Mouse (Mus musculus): ENCODE results near the gene Clstn1. TPM values are rescaled to one million over a fixed set of nuclear protein-coding genes. Genes with fewer than 3 reads are reported as not detected.

Gene Clstn1
- total RNA-seq (2014; rRNA removed; ENCODE audit: low replicate concordance) (32.1 and 37.9 TPM in 2 replicates), polyA plus RNA-seq (2015; fragmentation: Nextera tagmentation; extraction: Ambion mirVana) (12.6 and 14.3 TPM in 2 replicates)

DNA sequence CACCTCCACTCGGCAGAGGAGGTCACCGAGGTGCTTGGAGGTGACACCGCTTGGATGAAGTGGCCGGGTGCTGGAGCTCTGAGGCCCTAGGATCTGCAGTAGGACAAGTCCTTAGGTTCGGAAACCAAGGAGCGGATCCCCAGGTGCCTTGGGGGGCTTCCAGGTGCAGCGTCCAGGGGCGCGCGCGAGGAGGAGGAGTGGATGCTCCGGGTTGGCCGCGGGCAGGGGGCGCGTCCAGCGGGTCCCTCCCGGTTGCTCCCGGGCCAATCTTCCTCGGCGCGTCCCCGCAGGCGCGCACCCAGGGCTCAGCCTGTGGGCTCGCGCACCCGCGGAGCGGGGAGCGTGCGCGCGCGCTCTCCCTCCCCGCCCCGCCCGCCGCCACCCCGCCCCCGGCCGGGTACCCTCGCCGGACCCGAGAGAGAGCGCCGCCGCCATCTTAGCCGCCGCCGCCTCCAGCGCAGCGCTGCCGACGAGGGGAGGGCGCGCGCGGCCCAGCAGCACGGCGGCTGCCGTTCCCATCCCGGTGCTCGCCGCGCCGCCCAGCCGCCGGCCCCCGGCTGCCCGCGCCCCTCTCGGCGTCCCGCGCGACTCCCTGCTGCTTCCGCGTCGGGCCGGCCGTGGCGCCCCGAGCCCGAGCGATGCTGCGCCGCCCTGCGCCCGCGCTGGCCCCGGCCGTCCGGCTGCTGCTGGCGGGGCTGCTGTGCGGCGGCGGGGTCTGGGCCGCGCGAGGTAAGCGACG lies at the start of gene Clstn1:
TSS of gene Clstn1 (plus strand) at position 425 of the 739 bp plus-strand sequence.
- no peak for DNase-seq (ENCODE audit: low spot score)
- TF ChIP-seq EP300 (IDR thresholded peaks at IDR 0.05; ENCODE audit: low read depth) (no peak), CTCF (IDR thresholded peaks at IDR 0.05; ENCODE audit: low read depth) (no peak)
- ATAC-seq (ENCODE audit: insufficient read depth, low read depth): peak; percentile 73
- WGBS: under 1% methylated on average over 51 of the region's 103 CpGs
- peak within 1 kb of the TSS; percentile 89 for H3K4me2 ChIP-seq (ENCODE audit: low read depth, low read length)
- peaks cover 52% of the 10 kb centered on the region for H3K27me3 ChIP-seq (ENCODE audit: control insufficient read depth, insufficient read depth, low read length)
- H3K4me1 ChIP-seq (ENCODE audit: control insufficient read depth, insufficient read depth): peaks cover 6% of the 10 kb centered on the region; the same call in 1 of the 2 replicates
- H3K36me3 ChIP-seq (replicated peaks; ENCODE audit: control insufficient read depth, insufficient read depth, low read length): no peaks in the 10 kb centered on the region
- H3K9ac ChIP-seq (replicated peaks; ENCODE audit: low read depth, low read length): peak within 1 kb of the TSS; percentile 78
- H3K4me3 ChIP-seq (ENCODE audit: low read depth, low read length): peak within 1 kb of the TSS; percentile 87
- H3K9me3 ChIP-seq (replicated peaks; ENCODE audit: control insufficient read depth, low read length): no peaks in the 10 kb centered on the region
- no peak within 1 kb of the TSS for H3K27ac ChIP-seq (ENCODE audit: low read depth)

DNA sequence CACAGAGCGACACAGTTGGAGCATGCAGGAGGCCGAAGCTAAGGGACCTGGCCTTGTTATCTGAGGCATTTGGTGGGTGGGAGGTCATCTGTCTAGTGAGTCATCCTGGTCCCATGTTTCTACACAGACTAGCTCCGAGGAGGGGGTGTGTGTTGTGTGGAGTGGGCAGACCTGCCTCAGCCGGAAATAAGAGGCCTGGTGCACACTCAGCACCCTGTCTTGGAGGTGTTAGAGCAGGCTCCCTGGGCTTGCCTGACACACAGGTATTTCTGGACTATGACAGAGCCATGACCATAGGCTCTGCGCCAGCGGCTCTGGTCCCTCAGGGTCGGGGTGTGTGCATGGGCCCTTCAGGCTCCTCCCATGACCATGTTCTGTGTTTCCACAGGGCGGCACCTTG lies 46.8 kb upstream of the Clstn1 start:
- 26% methylated on average over 8 of the region's 8 CpGs for WGBS
- Histone ChIP-seq H3K4me1 (ENCODE audit: control insufficient read depth, insufficient read depth) (peaks cover 8% of the 10 kb centered on the region; the same call in 1 of the 2 replicates), H3K9ac (replicated peaks; ENCODE audit: low read depth, low read length) (no peak overlapping the region), H3K36me3 (replicated peaks; ENCODE audit: control insufficient read depth, insufficient read depth, low read length) (0 out of 2 replicates have a peak, but pooled peaks cover 2% of the 10 kb centered on the region), H3K4me3 (ENCODE audit: low read depth, low read length) (no peak overlapping the region), H3K4me2 (ENCODE audit: low read depth, low read length) (no peak overlapping the region), H3K9me3 (replicated peaks; ENCODE audit: control insufficient read depth, low read length) (no peaks in the 10 kb centered on the region), H3K27me3 (ENCODE audit: control insufficient read depth, insufficient read depth, low read length) (no peaks in the 10 kb centered on the region), H3K27ac (ENCODE audit: low read depth) (peak overlapping the region; percentile 62)
- peak; percentile 83; the same call in 1 of the 2 replicates for TF ChIP-seq EP300 (IDR thresholded peaks at IDR 0.05; ENCODE audit: low read depth)
- TF ChIP-seq CTCF (IDR thresholded peaks at IDR 0.05; ENCODE audit: low read depth): no peak
- DNase-seq (ENCODE audit: low spot score): peak; percentile 82
- peak; percentile 95 for ATAC-seq (ENCODE audit: insufficient read depth, low read depth)

DNA sequence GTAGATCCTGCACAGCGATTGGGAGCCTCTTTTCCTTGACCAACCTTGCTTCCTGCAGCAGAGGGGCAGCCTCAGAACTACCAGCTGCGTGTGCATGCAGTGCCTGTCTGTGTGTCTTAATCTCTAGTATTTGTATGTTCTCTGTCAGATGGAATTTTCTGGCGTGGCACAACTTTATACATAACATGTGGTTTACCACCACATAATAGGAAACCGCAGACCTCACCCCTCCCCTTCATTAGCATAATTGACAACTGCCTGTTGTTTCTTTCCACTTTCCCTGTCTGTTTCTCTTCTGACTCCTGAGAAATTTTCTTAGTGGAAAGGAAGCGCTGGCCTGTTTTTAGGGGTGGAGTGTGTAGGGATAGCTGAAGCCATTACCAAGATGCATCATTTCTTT lies 44.3 kb upstream of the Clstn1 start:
- no peak for DNase-seq (ENCODE audit: low spot score)
- no peak for ATAC-seq (ENCODE audit: insufficient read depth, low read depth)
- Histone ChIP-seq H3K9ac (replicated peaks; ENCODE audit: low read depth, low read length) (no peak overlapping the region; the same call in 1 of the 2 replicates), H3K4me1 (ENCODE audit: control insufficient read depth, insufficient read depth) (peaks cover 8% of the 10 kb centered on the region; the same call in 1 of the 2 replicates), H3K4me3 (ENCODE audit: low read depth, low read length) (no peak overlapping the region), H3K27me3 (ENCODE audit: control insufficient read depth, insufficient read depth, low read length) (no peaks in the 10 kb centered on the region), H3K36me3 (replicated peaks; ENCODE audit: control insufficient read depth, insufficient read depth, low read length) (peaks cover 15% of the 10 kb centered on the region), H3K27ac (ENCODE audit: low read depth) (no peak overlapping the region), H3K9me3 (replicated peaks; ENCODE audit: control insufficient read depth, low read length) (no peaks in the 10 kb centered on the region), H3K4me2 (ENCODE audit: low read depth, low read length) (no peak overlapping the region)
- no peak for TF ChIP-seq EP300 (IDR thresholded peaks at IDR 0.05; ENCODE audit: low read depth)
- WGBS: 48% methylated on average over 5 of the region's 5 CpGs

DNA sequence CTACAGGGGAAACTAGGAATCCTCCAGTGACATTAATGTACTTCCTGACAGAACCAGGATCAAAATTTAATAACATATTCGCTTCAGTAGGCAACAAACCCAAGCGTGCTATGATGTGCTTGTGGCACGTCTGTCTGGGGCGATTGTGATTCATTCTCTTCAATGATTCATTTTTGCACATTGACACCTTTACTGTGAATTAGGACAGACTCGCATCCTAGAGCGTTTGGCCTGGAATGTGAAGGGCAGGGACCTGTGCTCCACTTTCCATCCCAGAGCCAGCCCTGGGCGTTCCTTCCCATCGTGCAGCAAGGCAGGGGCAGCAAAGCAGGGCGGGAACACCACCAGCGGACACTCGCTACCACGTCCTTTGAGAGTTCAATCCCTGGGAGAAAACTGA lies 43.8 kb upstream of the Clstn1 start:
- no peak for TF ChIP-seq CTCF (IDR thresholded peaks at IDR 0.05; ENCODE audit: low read depth)
- TF ChIP-seq EP300 (IDR thresholded peaks at IDR 0.05; ENCODE audit: low read depth): no peak
- WGBS: 78% methylated on average over 12 of the region's 12 CpGs
- Histone ChIP-seq H3K4me1 (ENCODE audit: control insufficient read depth, insufficient read depth) (peaks cover 8% of the 10 kb centered on the region; the same call in 1 of the 2 replicates), H3K9ac (replicated peaks; ENCODE audit: low read depth, low read length) (no peak overlapping the region), H3K36me3 (replicated peaks; ENCODE audit: control insufficient read depth, insufficient read depth, low read length) (peaks cover 20% of the 10 kb centered on the region), H3K27ac (ENCODE audit: low read depth) (no peak overlapping the region), H3K4me2 (ENCODE audit: low read depth, low read length) (no peak overlapping the region), H3K27me3 (ENCODE audit: control insufficient read depth, insufficient read depth, low read length) (no peaks in the 10 kb centered on the region), H3K4me3 (ENCODE audit: low read depth, low read length) (no peak overlapping the region), H3K9me3 (replicated peaks; ENCODE audit: control insufficient read depth, low read length) (no peaks in the 10 kb centered on the region)
- no peak for DNase-seq (ENCODE audit: low spot score)
- no peak for ATAC-seq (ENCODE audit: insufficient read depth, low read depth)

DNA sequence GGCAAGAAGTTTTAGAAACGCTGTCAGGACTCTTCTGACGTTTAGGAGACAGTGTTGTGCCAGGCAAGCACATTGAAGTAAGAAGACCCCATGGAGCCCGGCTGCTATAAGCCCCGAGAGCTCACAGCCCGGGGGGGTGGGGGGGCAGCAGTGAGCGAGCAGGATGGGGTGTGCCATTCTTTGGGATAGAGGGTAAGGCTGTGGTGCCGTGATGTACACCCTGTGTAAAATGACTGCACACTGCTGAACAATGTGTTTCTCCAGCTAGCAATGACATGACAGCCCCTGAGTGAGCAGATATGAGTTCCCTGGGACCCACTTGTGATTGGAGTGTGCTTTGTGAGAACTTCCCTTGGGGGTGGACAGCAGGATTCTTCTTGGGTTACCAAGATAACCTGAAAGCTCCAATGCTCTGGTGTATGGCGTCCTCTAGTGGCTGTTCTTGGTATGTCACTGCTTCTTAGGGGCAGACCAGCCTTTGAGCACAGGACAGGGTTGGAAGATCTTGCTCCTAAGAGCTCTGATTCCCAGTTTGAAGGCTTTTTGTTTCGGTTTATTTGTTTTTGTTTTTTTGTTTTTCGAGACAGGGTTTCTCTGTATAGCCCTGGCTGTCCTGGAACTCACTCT lies 43.2 kb upstream of the Clstn1 start:
- Histone ChIP-seq H3K4me1 (ENCODE audit: control insufficient read depth, insufficient read depth) (peaks cover 8% of the 10 kb centered on the region; the same call in 1 of the 2 replicates), H3K4me3 (ENCODE audit: low read depth, low read length) (no peak overlapping the region), H3K27me3 (ENCODE audit: control insufficient read depth, insufficient read depth, low read length) (no peaks in the 10 kb centered on the region), H3K4me2 (ENCODE audit: low read depth, low read length) (no peak overlapping the region), H3K36me3 (replicated peaks; ENCODE audit: control insufficient read depth, insufficient read depth, low read length) (peaks cover 25% of the 10 kb centered on the region), H3K27ac (ENCODE audit: low read depth) (no peak overlapping the region), H3K9ac (replicated peaks; ENCODE audit: low read depth, low read length) (no peak overlapping the region), H3K9me3 (replicated peaks; ENCODE audit: control insufficient read depth, low read length) (no peaks in the 10 kb centered on the region)
- TF ChIP-seq CTCF (IDR thresholded peaks at IDR 0.05; ENCODE audit: low read depth) (peak; percentile 99), EP300 (IDR thresholded peaks at IDR 0.05; ENCODE audit: low read depth) (no peak)
- ATAC-seq (ENCODE audit: insufficient read depth, low read depth) (no peak), DNase-seq (ENCODE audit: low spot score) (peak; percentile 75)
- 42% methylated on average over 10 of the region's 10 CpGs for WGBS
